Mouse (Mus musculus) ES-E14 (cell line): ENCODE measurements around the gene Tgoln1.

ENCODE experiments used
- CHD2 ChIP-seq: IDR thresholded peaks from 2 replicates; pipeline ENCODE4 v1.6.1; 2014; ENCODE audit warnings: mild to moderate bottlenecking, low read depth, low read length, inconsistent platforms
- HCFC1 ChIP-seq: IDR thresholded peaks from 2 replicates; pipeline ENCODE4 v1.6.1; 2012; ENCODE audit warnings: low read length, inconsistent platforms, borderline replicate concordance; ENCODE audit not compliant: insufficient read depth

DNA sequence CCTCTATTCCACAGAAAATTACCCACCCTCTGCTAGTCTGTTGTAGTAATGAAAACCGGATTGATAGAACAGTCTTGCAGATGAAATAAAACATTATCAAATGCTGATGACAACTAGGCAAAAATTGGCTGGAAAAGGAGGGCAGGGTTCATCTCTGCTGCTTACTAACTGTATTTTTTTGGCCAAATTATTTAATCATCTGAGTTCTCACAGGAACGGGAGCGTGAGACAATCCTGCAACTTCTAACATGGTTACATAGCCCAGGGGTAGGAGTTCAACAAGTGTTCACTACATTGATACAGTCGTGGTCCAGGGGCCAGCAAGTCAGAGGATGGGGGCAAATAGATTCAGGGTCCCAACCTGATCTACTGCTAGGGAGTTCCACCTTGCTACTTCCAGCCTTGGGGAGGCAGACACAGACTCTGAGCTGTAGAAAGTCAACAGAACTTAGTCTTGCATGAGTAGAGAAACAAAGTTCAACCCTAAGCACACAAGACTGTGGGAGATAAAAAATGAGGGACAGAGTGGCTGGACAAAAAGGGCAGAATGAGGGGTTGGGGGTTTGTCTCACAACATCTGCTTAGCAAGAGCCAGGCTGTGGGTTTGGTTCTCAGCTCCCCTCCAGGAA lies 33.5 kb downstream of the Tgoln1 start:
- no peak for TF ChIP-seq HCFC1
- no peak for TF ChIP-seq CHD2
